Mouse (Mus musculus): ENCODE results near the gene Pik3r6. TPM values are rescaled to one million over a fixed set of nuclear protein-coding genes. Genes with fewer than 3 reads are reported as not detected.
A peak's percentile ranks its signal among the peaks of the same experiment; 100 is the strongest.

Gene Pik3r6
- polyA plus RNA-seq, 1 experiment from 2014 or later, result 1.6 TPM

DNA sequence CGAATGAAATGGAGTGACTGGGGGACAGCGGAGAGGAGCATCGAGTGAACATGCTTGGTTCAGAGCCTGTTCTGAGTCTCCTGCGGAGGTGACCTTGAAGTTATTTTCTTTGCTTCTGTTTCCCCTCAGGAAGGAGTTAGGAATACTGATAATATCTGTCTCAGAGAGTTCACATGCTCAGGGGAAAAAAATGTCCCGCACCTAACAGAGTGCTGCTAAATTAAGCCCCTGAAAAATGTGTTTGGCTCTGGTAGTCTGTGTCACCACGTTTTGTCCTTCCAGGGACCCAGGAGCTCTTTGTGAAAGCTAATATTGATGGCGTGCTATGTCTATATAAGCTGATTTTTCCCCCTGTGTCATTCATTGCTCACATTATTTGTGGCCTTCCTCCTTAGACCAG is 42.4 kb downstream of the Pik3r6 start:
- H3K4me2 ChIP-seq, result no peak overlapping the region
- no peak for ATAC-seq (ENCODE audit: low FRiP score)
- no peaks in the 10 kb centered on the region for H3K36me3 ChIP-seq (replicated peaks)
- no peak overlapping the region for H3K9ac ChIP-seq
- WGBS, result 60% methylated on average over 7 of the region's 7 CpGs
- H3K27me3 ChIP-seq, result 0 out of 2 replicates have a peak, but pooled peaks cover 3% of the 10 kb centered on the region
- 0 out of 2 replicates have a peak, but pooled peaks cover 4% of the 10 kb centered on the region for H3K4me1 ChIP-seq
- H3K9me3 ChIP-seq, result no peaks in the 10 kb centered on the region
- no peak overlapping the region for H3K27ac ChIP-seq
- H3K4me3 ChIP-seq (replicated peaks), result no peak overlapping the region

DNA sequence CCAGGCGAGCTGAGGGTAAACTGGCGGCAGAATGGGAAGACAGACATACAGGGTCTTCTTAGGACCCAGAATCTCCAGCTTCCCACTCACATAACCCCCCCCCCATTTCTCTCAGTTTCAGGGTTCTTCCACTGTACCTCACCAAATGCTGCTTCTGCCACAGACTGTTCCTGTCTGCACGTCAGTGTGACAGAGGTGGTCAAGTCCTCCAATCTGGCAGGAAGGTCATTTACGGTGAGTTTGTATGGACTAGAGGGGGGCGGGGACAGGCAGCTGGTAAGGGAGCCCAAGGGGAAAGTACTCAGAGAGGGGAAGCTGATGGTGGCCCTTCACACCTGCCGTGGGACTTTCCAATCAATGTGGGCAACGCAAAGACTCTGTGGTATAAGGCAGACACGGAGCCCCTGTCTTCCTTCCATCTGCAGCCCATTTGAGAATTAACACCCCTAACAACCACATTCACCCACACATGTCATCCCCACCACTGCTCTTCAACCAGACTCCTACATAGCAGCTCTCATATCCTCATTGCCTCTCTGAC is 42.9 kb downstream of the Pik3r6 start:
- Histone ChIP-seq H3K27me3 (0 out of 2 replicates have a peak, but pooled peaks cover 3% of the 10 kb centered on the region), H3K9me3 (no peaks in the 10 kb centered on the region), H3K9ac (no peak overlapping the region), H3K4me3 (replicated peaks) (no peak overlapping the region), H3K4me1 (0 out of 2 replicates have a peak, but pooled peaks cover 4% of the 10 kb centered on the region), H3K36me3 (replicated peaks) (no peaks in the 10 kb centered on the region), H3K27ac (no peak overlapping the region), H3K4me2 (no peak overlapping the region)
- no peak for ATAC-seq (ENCODE audit: low FRiP score)
- 79% methylated on average over 8 of the region's 8 CpGs for WGBS

DNA sequence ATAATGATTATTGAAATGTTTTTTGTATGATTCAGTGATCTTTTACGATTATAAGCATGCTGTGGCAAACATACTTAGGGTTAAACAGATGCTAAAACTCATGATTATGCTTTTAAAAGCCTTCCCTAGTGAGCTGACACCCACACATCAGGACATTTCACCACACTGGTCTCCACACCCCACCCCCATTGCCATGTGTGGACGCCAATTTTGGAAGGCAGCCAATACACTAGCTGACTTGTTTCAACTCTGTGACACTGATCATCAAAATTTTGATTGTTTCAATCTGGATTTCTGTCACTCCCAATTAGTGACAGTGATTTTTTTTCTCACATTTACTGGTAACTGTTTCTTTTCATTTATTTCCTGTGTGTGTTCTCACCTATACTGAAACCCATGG is 44.7 kb downstream of the Pik3r6 start:
- Histone ChIP-seq H3K9ac (no peak overlapping the region), H3K4me2 (no peak overlapping the region), H3K4me1 (0 out of 2 replicates have a peak, but pooled peaks cover 4% of the 10 kb centered on the region), H3K9me3 (no peaks in the 10 kb centered on the region), H3K27ac (no peak overlapping the region), H3K36me3 (replicated peaks) (no peaks in the 10 kb centered on the region), H3K4me3 (replicated peaks) (no peak overlapping the region), H3K27me3 (0 out of 2 replicates have a peak, but pooled peaks cover 3% of the 10 kb centered on the region)
- no peak for ATAC-seq (ENCODE audit: low FRiP score)
- 74% methylated on average over 2 of the region's 2 CpGs for WGBS

DNA sequence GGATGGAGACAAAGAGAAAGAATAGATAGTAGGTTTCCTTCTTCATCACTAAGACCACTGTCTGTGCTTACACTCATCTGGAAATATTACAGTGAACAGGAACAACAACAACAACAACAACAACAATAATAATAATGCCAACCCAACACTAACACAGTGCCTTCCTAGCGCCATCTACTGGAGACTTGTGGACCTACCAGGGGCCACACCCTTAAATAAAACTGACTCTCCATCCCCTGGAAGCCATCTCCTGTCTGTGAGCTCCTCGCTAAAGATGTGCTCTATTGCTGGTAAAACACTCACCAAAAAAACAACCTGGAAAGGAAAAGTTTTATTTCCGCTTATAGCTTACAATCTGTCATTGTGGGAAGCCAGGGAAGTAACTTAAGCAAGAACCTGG is 46.8 kb downstream of the Pik3r6 start:
- Histone ChIP-seq H3K4me2 (no peak overlapping the region), H3K4me1 (0 out of 2 replicates have a peak, but pooled peaks cover 3% of the 10 kb centered on the region), H3K9ac (no peak overlapping the region), H3K27ac (no peak overlapping the region), H3K9me3 (no peaks in the 10 kb centered on the region), H3K36me3 (replicated peaks) (no peaks in the 10 kb centered on the region), H3K4me3 (replicated peaks) (no peak overlapping the region), H3K27me3 (0 out of 2 replicates have a peak, but pooled peaks cover 2% of the 10 kb centered on the region)
- 54% methylated on average over 3 of the region's 3 CpGs for WGBS
- ATAC-seq (ENCODE audit: low FRiP score), result no peak

GRCm38 (mm10) chr11:68550358-68550757 is 47.5 kb downstream of the Pik3r6 start:
- H3K9me3 ChIP-seq, result no peaks in the 10 kb centered on the region
- no peak overlapping the region for H3K4me3 ChIP-seq (replicated peaks)
- ATAC-seq (ENCODE audit: low FRiP score), result no peak
- H3K9ac ChIP-seq, result no peak overlapping the region
- no peaks in the 10 kb centered on the region for H3K4me1 ChIP-seq
- H3K36me3 ChIP-seq (replicated peaks), result no peaks in the 10 kb centered on the region
- no peak overlapping the region for H3K27ac ChIP-seq
- peaks cover 1% of the 10 kb centered on the region; the same call in 1 of the 2 replicates for H3K27me3 ChIP-seq
- 65% methylated on average over 4 of the region's 4 CpGs for WGBS
- H3K4me2 ChIP-seq, result no peak overlapping the region

- Histone ChIP-seq H3K9me3 (no peaks in the 10 kb centered on the region), H3K4me1 (0 out of 2 replicates have a peak, but pooled peaks cover 6% of the 10 kb centered on the region), H3K4me2 (no peak overlapping the region), H3K27ac (no peak overlapping the region), H3K4me3 (replicated peaks) (no peak overlapping the region), H3K27me3 (peaks cover 19% of the 10 kb centered on the region), H3K36me3 (replicated peaks) (no peaks in the 10 kb centered on the region), H3K9ac (no peak overlapping the region)
- WGBS, result 43% methylated on average over 8 of the region's 8 CpGs
- no peak for ATAC-seq (ENCODE audit: low FRiP score)
These were observed 51.2 kb downstream of the Pik3r6 start for GRCm38 (mm10) chr11:68553981-68554471.

GRCm38 (mm10) chr11:68555918-68556584 is 53.2 kb downstream of the Pik3r6 start, which contains the start of gene Mfsd6l:
TSS of gene Mfsd6l (plus strand) at chr11:68556186.
- 5% methylated on average over 37 of the region's 37 CpGs for WGBS
- Histone ChIP-seq H3K27ac (no peak within 1 kb of the TSS), H3K9me3 (no peaks in the 10 kb centered on the region), H3K27me3 (peaks cover 19% of the 10 kb centered on the region), H3K4me3 (replicated peaks) (peak within 1 kb of the TSS; percentile 3; the same call in 1 of the 2 replicates), H3K36me3 (replicated peaks) (no peaks in the 10 kb centered on the region), H3K9ac (no peak within 1 kb of the TSS), H3K4me2 (peak within 1 kb of the TSS; percentile 38), H3K4me1 (0 out of 2 replicates have a peak, but pooled peaks cover 6% of the 10 kb centered on the region)
- ATAC-seq (ENCODE audit: low FRiP score), result no peak

DNA sequence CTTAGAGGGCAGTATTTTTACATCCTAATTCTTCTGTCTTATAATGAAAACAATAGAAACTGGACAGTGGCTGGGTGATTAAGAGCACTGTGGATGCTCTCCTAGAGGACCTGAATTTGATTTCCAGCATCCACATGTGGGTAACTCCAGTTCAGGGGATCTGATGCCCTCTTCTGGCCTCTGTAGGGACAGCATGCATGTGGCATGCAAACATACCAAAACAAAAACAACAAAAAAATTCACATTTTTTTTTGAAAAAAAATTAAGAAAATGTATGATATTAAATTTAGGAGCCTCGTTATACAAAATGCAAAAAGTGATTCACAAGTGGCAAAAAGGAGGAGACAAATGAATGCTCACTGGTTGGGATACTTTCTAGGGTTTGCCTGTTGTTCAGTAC is 56.7 kb downstream of the Pik3r6 start:
- Histone ChIP-seq H3K9ac (no peak overlapping the region), H3K4me2 (no peak overlapping the region), H3K9me3 (no peaks in the 10 kb centered on the region), H3K27ac (no peak overlapping the region), H3K4me3 (replicated peaks) (no peak overlapping the region), H3K27me3 (peaks cover 19% of the 10 kb centered on the region), H3K36me3 (replicated peaks) (no peaks in the 10 kb centered on the region), H3K4me1 (0 out of 2 replicates have a peak, but pooled peaks cover 6% of the 10 kb centered on the region)
- WGBS, result 38% methylated on average over 1 of the region's 1 CpGs
- no peak for ATAC-seq (ENCODE audit: low FRiP score)

GRCm38 (mm10) chr11:68561957-68562950 is 59.4 kb downstream of the Pik3r6 start:
- peaks cover 4% of the 10 kb centered on the region for H3K27me3 ChIP-seq
- no peak for ATAC-seq (ENCODE audit: low FRiP score)
- H3K9ac ChIP-seq, result no peak overlapping the region
- 83% methylated on average over 11 of the region's 11 CpGs for WGBS
- no peaks in the 10 kb centered on the region for H3K36me3 ChIP-seq (replicated peaks)
- H3K9me3 ChIP-seq, result no peaks in the 10 kb centered on the region
- H3K4me3 ChIP-seq (replicated peaks), result no peak overlapping the region
- no peak overlapping the region for H3K4me2 ChIP-seq
- H3K27ac ChIP-seq, result no peak overlapping the region
- H3K4me1 ChIP-seq, result 0 out of 2 replicates have a peak, but pooled peaks cover 3% of the 10 kb centered on the region

GRCm38 (mm10) chr11:68564356-68565031 is 61.7 kb downstream of the Pik3r6 start:
- Histone ChIP-seq H3K36me3 (replicated peaks) (no peaks in the 10 kb centered on the region), H3K27me3 (peaks cover 8% of the 10 kb centered on the region), H3K9me3 (no peaks in the 10 kb centered on the region), H3K9ac (no peak overlapping the region), H3K27ac (no peak overlapping the region), H3K4me2 (no peak overlapping the region), H3K4me1 (0 out of 2 replicates have a peak, but pooled peaks cover 3% of the 10 kb centered on the region), H3K4me3 (replicated peaks) (no peak overlapping the region)
- no peak for ATAC-seq (ENCODE audit: low FRiP score)
- WGBS, result 87% methylated on average over 13 of the region's 13 CpGs

GRCm38 (mm10) chr11:68565032-68565429 is 62.2 kb downstream of the Pik3r6 start:
- no peak for ATAC-seq (ENCODE audit: low FRiP score)
- peaks cover 8% of the 10 kb centered on the region for H3K27me3 ChIP-seq
- 92% methylated on average over 3 of the region's 3 CpGs for WGBS
- H3K4me3 ChIP-seq (replicated peaks), result no peak overlapping the region
- H3K4me2 ChIP-seq, result no peak overlapping the region
- no peaks in the 10 kb centered on the region for H3K9me3 ChIP-seq
- H3K36me3 ChIP-seq (replicated peaks), result no peaks in the 10 kb centered on the region
- 0 out of 2 replicates have a peak, but pooled peaks cover 3% of the 10 kb centered on the region for H3K4me1 ChIP-seq
- no peak overlapping the region for H3K9ac ChIP-seq
- H3K27ac ChIP-seq, result no peak overlapping the region
